Mouse (Mus musculus): ENCODE results near the gene Nexn.

The Nexn gene

DNA sequence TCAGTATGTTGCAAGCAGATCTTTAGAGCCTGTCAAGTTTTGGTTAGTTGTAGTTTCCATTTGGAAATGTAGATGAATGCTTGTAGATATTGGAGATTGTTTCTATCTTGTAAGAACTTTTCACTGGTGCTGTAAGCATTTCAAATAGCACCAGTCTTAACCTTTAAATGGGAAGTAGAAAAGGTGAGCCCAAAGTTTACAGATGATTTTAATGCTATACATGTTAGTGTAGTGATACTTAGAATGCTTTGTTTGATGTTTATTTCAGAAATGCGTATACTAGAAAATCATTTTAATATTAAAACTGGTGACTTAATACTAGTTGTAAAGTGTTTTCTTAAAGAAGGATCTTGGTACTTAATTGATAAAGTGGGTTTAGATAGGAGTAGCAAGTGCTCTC, 30.3 kb downstream of the Nexn start:
- no peak for DNase-seq (ENCODE audit: low spot score)

- DNase-seq (ENCODE audit: low spot score): no peak
These were observed 30.9 kb downstream of the Nexn start for GRCm38 (mm10) chr3:152235238-152235637.

DNA sequence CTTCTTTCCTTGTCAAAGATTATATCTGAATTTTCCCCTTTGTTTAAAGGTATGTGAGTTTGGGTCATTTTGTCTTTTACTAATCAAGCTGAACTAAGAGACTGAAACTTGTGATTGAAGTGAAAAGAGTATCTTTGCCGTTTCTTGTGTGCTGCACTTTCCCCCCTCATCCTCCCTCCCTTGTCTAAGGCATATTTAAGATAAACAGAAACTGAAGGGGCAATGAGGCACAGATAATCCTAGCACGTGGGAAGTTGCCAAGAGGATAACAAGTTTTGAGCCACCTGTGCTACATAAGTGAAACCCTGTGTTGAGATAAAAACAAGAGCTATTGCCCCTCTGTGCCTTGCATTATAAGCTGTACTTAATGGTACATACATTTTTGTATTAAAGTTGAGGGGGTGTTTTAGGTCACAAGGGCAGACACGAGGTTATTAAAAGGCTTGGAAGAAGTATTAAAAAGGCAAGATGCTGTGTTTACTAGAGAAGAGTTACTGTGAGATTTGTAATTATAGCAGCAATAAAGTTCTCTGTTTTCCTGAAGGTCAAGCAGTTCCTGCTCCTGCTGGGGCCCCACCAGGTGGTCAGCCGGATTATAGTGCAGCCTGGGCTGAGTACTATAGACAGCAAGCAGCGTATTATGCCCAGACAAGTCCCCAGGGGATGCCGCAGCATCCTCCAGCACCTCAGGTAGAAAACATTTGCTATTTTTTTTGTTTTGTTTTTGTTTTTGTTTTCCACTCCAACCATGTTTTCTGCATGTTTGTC, 34.6 kb downstream of the Nexn start:
- no peak for DNase-seq (ENCODE audit: low spot score)

GRCm38 (mm10) chr3:152229271-152229670, 36.9 kb downstream of the Nexn start:
- no peak for DNase-seq (ENCODE audit: low spot score)

DNA sequence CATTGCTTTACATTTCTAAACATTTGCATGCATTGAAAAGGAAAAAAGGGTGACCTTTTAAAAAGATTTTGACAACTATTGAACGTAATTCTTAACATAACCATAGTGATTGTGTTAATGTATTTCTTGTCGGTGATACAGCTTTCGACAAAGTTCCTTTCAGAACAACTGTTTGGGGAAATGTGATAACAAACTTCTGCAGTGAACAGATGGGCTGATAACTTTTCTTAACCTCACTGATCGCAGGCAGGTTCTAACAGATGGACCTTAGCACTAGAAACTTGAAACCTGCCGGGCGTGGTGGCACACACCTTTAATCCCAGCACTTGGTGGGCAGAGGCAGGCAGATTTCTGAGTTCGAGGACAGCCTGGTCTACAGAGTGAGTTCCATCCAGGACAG, 37.3 kb downstream of the Nexn start:
- DNase-seq (ENCODE audit: low spot score): no peak

DNA sequence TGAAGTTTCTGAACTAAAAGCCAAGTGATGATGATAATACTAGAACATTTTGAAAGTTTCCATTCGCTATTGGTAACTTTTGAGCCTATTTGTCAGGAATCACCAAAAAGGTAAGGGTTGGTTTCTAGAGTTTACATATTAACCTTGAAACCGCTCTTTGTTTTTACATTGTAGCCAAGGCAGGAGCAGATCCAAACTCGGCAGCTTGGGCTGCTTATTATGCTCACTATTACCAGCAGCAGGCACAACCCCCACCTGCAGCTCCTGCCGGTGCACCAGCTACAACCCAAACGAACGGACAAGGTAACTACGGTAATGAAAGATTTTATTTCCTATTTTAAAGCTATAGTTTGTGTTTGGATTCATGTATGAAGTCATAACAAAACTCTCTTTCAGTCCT, 40.2 kb downstream of the Nexn start:
- DNase-seq (ENCODE audit: low spot score): no peak

DNA sequence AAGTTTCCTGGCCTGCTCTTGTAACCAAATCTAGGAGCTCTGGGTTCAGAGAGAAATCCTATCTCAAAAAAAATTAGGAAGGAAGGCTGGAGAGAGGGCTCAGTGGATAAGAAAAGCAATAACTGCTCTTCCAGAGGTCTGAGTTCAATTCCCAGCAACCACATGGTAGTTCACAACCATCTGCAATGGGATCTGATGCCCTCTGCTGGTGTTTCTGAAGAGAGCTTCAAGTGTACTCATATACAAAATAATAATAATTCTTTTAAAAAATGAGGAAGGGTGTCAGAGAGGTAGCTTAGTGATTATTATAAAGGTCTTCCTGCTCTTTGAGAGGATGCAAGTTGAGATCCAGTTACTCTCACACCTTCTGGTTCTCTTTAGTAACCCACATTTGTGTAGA, 41.2 kb downstream of the Nexn start:
- no peak for DNase-seq (ENCODE audit: low spot score)

DNA sequence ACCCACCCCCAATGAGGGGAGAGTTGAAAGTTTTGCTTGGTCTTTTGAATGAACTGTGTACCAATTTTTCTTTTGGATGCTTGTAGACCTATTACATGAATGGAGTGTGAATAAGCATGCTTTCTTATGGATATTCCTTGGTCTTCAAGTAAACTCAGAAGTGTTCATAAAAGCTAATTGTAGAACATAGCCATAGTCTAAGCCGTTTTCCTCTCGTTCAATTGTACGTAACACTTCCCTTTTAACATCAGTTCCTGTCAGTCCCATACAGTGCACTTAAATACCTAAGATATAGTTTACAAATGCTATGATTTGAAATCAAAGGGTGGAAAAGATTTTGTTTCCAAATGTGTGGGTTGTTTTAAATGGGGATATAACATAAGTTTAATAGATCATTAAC, 52.7 kb downstream of the Nexn start:
- DNase-seq (ENCODE audit: low spot score): no peak

DNA sequence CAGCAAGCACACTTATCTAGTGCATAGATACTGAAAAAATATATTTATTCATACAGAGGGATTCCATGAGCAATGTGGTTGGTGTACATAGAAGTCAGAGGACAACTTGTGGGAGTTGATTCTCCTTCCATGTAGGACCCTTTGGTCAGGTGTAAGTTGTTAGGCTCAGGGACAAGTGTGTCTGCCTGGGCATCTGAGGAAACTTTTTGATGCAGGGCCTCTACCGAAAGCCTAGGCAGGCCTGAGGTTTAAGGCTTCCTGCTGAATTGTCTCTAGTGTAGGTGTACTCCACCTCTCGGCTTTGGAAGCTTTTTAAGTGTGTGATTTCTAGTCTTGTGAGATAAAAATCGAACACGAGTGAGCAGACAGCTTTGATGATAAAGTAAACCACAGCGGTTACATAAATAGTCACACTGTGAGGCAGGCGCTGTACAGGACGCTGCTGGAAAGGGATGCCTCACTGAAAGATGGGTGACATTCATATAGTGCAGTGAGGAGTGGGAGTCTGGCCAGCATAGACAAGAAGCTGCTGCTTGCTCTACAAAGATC, 54.3 kb downstream of the Nexn start:
- DNase-seq (ENCODE audit: low spot score): peak; percentile 18

DNA sequence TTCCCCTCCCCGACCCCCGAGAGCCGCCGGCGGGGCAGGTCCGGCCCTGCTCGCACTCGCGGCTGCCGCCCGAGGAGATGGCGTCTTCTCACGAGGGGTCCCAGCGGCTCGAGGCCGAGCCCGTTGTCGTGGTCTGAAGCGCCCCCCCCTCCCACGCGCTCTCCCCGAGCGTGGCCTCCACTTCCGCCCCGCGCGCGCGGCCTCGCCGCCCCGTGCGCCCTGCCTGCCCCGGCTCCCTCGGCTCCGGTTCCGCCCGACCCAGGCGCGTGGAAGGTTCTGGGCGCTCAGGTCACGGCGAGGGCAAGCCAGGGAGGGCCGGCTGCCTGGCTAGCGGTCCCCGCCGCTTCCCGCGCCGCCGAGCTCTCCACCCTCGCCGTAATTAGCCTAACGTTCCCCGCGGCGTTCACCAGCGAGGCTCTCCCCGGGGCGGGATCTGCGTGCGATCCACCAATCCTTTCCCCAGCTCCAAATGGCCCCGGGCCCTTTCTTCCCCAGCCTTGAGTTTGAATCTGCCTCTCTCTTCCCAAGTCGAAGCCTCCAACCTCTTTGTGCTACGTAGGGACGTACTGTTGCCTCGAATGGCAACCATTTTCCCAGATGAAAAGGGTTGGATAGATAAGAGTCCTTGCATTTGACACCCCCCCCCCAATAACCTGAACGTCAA, 55.3 kb downstream of the Nexn start:
- peak; percentile 72 for DNase-seq (ENCODE audit: low spot score)

DNA sequence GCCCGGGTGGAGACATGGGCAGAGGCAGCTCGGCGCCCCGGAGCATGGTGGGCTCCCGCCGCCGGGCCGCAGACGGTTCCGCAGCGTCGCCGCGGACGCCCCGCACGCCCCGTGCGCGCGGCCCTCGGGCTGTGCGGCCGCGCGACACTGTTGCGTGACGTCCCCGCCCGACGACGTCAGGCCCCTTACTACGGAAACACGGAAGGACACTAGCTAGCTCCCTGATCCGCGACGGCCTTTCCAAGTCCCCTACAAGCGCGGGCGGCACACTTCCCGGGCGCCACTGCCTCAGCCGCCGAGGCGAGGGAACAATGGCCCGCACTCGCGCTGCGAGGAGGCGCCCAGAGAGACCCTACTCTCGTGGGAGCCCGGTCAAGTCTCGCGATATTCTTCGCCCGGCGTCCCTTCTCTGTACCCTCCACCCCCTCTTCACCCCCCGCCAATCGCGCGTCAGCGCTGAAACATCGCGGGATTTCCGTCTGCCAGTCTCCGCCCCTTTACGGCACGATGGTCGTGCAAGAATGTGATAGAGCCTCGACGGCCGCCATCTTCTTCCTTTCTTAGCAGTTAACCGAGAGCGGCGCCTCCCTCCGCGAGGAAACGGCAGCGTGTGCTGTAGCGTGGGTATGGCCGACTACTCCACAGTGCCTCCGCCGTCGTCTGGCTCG, 56.0 kb downstream of the Nexn start, which contains the start of the genes Dnajb4 and Fubp1:
Gene Dnajb4, minus strand, starts transcription at position 336 of the 668 bp plus-strand sequence.
Gene Fubp1, plus strand, starts transcription at position 456 of the 668 bp plus-strand sequence.
- peak; percentile 99 for DNase-seq (ENCODE audit: low spot score)

- peak; percentile 75 for DNase-seq (ENCODE audit: low spot score)
These were observed 56.8 kb downstream of the Nexn start for GRCm38 (mm10) chr3:152209177-152209966.

GRCm38 (mm10) chr3:152208096-152208885, 57.9 kb downstream of the Nexn start:
- DNase-seq (ENCODE audit: low spot score): no peak

DNA sequence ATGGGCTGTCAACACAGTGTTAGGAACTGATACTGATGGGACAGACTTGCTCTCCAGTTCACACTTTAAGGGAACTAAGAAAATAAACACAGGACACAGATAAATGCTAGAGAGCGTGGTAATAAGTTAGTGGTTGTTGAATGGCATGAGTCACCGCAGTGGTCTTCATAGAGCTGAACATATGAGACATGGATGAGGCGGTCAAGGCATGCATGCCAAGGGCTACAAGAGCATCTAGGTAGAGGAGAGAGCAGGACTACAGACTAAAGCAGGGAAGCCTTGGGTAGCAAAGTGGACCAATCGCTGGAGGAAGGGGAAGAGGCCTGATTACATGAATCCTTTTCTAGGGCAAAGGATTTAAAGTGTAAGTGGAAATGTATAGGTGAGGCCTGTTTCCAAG, 59.0 kb downstream of the Nexn start:
- DNase-seq (ENCODE audit: low spot score): no peak

DNA sequence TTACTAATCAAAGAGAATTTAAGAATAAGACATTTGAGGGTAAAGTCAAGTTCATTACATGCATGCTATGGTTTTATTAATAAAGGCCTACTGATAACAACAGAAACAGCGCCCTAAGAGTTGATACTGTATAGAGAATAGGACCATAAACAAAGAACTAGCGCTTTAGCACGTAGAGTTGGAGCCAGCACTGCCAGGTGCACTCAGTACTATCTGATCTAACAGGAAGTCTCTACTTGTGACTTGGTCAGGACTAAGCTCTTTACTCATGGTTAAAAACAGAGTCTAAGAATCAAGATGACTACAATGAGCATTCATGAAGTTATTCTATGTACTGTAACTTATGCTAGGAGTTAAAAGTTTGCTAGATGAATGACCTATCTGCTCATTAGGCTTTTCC, 61.6 kb downstream of the Nexn start:
- DNase-seq (ENCODE audit: low spot score): no peak

- DNase-seq (ENCODE audit: low spot score): no peak
These were observed 62.2 kb downstream of the Nexn start for GRCm38 (mm10) chr3:152203996-152204395.

DNA sequence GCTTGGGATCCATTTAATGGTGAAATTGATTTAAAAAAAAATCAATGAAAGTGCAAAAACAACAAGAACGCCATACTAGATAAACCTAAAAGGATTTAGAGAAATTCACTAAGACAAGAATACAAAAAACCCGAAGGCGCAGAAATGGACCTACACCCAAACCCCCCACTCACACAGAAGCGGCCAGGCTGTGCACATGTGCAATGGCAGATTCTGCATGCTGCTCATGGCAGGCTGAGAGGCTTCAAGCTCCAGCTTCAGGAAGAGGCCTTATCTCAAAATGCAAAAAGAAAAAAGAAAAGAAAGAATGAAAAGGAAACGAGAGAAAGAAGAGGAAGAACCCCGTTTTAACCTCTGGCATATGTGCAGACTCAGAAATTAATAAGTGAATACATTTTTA, 62.7 kb downstream of the Nexn start:
- DNase-seq (ENCODE audit: low spot score): no peak

- DNase-seq (ENCODE audit: low spot score): no peak
These were observed 63.2 kb downstream of the Nexn start for GRCm38 (mm10) chr3:152202942-152203341.

DNA sequence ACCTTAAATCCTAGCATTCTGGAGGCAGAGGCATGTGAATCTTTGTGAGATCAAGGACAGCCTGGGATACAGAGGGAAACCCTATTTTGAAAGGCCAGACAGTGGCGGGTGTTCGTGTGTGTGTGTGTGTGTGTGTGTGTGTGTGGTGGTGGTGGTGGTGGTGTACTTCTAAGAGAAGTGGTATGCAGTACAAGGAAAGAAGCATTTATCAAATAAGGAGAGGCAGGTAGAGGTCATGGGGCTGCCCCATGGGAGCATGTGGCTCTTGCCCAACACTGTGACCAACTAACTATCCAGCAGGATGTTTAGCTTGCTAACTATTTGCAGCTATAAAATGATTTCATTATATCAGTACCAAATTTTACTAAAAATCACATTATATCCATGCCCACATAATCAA, 64.5 kb downstream of the Nexn start:
- no peak for DNase-seq (ENCODE audit: low spot score)

GRCm38 (mm10) chr3:152201181-152201580, 65.0 kb downstream of the Nexn start:
- DNase-seq (ENCODE audit: low spot score): no peak

DNA sequence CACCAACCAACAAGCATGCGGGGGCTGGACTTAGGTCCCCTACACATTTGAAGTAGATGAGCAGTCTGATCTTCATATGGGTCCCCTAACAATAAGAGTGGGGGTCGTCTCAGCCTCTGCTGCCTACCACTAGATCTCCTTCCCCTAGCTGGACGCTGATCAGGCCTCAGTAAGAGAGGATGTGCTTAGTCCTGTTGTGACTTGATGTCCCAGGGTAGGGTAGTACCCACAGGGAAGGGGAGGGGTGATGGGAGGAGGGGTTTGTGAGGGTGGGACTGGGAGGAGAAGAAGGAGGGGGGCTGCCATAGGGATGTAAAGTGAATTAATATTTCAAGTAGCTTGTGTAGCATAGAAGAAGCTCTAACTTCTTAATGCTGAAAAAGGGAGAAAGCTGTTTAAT, 67.0 kb downstream of the Nexn start:
- DNase-seq (ENCODE audit: low spot score): no peak

All from embryo, embryonic 10.5 days (tissue).